Mouse (Mus musculus) adrenal gland, adult 10 weeks (tissue): Measurements from ENCODE around the gene C2cd3. TPM values are rescaled to one million over a fixed set of nuclear protein-coding genes. Genes with fewer than 3 reads are reported as not detected.

ENCODE experiments used
- polyA plus RNA-seq: library from polyadenylated mRNA; stranded (reverse); fragments of 350-450 nt; fragmentation: Illumina TruSeq; extraction: RNeasy Lipid Tissue Mini Kit (QIAGEN cat#74804); gene quantifications from one replicate; pipeline ENCODE4 v1.2.3, GENCODE M21; 2014; ENCODE audit warnings: low read depth, low replicate concordance

C2cd3 gene
- polyA plus RNA-seq, result 26.5 TPM

GRCm38 (mm10) chr7:100371495-100372451 lies at the start of gene C2cd3, which contains the start of gene Ppme1:
Gene C2cd3 (plus strand): TSS chr7:100372233.
Gene Ppme1 (minus strand): TSS chr7:100372307.

GRCm38 (mm10) chr7:100472777-100473176 lies 100.7 kb downstream of the C2cd3 start, which contains the start of gene Ucp3:
Gene Ucp3 (plus strand): TSS chr7:100472990.

GRCm38 (mm10) chr7:100493117-100493483 lies 121.1 kb downstream of the C2cd3 start, which contains the start of gene Ucp2:
Gene Ucp2 (plus strand): TSS chr7:100493337.

GRCm38 (mm10) chr7:100514573-100514972 lies 142.5 kb downstream of the C2cd3 start, which contains the start of gene Dnajb13:
Gene Dnajb13 (minus strand): TSS chr7:100514960.

Other genes starting within 250 kb of the C2cd3 start
- gene Lipt2, start 213.0 kb upstream of the C2cd3 start, polyA plus RNA-seq, result 8.6 TPM
- gene Kcne3, start 195.7 kb upstream of the C2cd3 start, polyA plus RNA-seq, result 2.2 TPM
- 13.2 TPM for gene Pgm2l1, start 144.8 kb upstream of the C2cd3 start, polyA plus RNA-seq
- gene P4ha3, start 86.7 kb upstream of the C2cd3 start, polyA plus RNA-seq, result 0.41 TPM
- gene Ppme1, start 74 bp downstream of the C2cd3 start, polyA plus RNA-seq, result 84.7 TPM
- gene Ucp3, start 100.8 kb downstream of the C2cd3 start, polyA plus RNA-seq, result 7.2 TPM
- gene Ucp2, start 121.1 kb downstream of the C2cd3 start, polyA plus RNA-seq, result 10.8 TPM
- not detected for gene Dnajb13, start 142.7 kb downstream of the C2cd3 start, polyA plus RNA-seq
- 10.1 TPM for gene Coa4, start 164.8 kb downstream of the C2cd3 start, polyA plus RNA-seq
- 308 TPM for gene Rab6a, start 235.2 kb downstream of the C2cd3 start, polyA plus RNA-seq
- gene Mrpl48, start 236.1 kb downstream of the C2cd3 start, polyA plus RNA-seq, result 64.2 TPM